Mouse (Mus musculus): Measurements from ENCODE around the gene Fam25c.
"Not testable (repeated sequence)": the region's sequence is repeated elsewhere in the genome, so short reads cannot be mapped to it uniquely, and the experiment has no call there.

The Fam25c gene

GRCm38 (mm10) chr14:34326606-34327005, 28.6 kb downstream of the Fam25c start:
- no peak for DNase-seq (ENCODE audit: low spot score)

GRCm38 (mm10) chr14:34323576-34324085, 31.6 kb downstream of the Fam25c start:
- DNase-seq (ENCODE audit: low spot score), result no peak

- DNase-seq (ENCODE audit: low spot score), result no peak
These were observed 37.1 kb downstream of the Fam25c start for GRCm38 (mm10) chr14:34318113-34318512.

DNA sequence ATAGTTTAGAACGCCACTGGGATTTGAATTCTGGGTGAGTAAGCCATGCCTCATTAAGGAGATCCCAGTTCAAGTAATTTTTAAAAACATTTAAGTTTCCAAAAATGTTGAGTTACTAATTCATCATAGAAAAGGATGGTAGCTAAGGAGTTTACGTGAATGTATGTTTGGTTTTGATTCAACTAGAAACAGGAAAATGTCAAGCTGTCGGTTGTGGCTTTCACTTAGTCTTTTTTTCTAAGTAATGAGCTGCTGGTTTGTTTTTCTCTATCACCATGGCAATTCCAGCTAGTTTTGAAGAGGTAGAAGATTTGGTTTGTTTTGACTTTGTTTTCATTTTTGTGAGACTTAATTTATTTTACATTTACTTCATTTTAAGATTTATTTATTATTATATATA, 37.8 kb downstream of the Fam25c start:
- DNase-seq (ENCODE audit: low spot score), result no peak

DNA sequence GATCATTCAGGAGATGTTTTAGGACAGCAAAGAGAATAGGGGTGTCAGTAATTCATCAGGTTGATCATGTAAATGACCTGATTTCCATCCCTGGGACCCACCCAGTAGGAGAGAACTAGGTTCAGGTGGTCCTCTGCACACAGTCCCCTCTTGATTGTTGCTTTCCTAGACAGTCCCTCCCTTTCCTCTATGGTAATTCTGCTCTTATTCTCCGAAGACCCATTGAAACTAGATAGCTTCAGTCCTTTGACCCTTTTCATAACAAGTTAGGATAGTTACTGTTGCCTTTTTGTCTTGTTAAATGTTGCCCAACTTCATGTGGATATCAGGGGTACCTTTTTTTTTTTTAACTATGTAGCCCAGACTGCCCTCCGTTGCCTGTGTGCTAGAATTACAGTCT, 38.9 kb downstream of the Fam25c start:
- no peak for DNase-seq (ENCODE audit: low spot score)

GRCm38 (mm10) chr14:34314796-34315195, 40.4 kb downstream of the Fam25c start:
- DNase-seq (ENCODE audit: low spot score), result no peak

DNA sequence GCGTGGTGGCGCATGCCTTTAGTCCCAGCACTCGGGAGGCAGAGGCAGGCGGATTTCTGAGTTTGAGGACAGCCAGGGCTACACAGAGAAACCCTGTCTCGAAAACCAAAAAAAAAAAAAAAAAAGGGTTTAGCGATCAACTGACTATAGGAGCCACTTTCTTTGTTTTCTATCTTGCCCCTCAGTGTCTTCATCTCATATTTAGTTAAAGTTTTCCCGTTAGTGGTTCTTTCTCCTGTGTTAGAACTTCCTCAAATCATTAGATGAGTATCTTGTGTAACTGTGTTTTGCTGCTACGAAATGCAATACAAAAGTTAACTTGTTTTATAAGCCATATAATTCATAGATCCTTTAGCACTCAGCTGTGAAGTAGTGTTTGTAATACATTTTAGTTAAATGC, 40.9 kb downstream of the Fam25c start:
- DNase-seq (ENCODE audit: low spot score), result not testable (repeated sequence)

GRCm38 (mm10) chr14:34313612-34314011, 41.6 kb downstream of the Fam25c start:
- no peak for DNase-seq (ENCODE audit: low spot score)

GRCm38 (mm10) chr14:34312339-34313048, 42.7 kb downstream of the Fam25c start:
- no peak for DNase-seq (ENCODE audit: low spot score)

DNA sequence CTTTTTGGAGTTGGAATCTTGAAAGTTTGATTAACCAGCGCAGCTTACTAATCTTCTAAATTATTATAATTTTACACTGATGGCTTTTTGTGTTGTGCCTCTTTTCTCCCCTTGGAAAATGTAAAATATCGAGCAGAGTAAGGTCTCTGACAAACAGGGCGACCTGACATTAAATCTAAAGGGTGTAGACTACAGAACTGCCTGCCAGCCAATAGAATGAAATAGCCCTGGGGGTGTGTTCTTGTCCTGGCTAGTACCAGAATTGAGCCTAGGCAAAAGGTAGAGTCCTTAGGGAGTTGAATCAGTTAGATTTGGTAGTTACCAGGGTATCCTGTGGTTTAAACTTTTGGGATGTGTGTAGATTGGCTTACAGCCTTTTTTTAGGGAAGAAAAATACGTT, 43.5 kb downstream of the Fam25c start:
- DNase-seq (ENCODE audit: low spot score), result no peak

DNA sequence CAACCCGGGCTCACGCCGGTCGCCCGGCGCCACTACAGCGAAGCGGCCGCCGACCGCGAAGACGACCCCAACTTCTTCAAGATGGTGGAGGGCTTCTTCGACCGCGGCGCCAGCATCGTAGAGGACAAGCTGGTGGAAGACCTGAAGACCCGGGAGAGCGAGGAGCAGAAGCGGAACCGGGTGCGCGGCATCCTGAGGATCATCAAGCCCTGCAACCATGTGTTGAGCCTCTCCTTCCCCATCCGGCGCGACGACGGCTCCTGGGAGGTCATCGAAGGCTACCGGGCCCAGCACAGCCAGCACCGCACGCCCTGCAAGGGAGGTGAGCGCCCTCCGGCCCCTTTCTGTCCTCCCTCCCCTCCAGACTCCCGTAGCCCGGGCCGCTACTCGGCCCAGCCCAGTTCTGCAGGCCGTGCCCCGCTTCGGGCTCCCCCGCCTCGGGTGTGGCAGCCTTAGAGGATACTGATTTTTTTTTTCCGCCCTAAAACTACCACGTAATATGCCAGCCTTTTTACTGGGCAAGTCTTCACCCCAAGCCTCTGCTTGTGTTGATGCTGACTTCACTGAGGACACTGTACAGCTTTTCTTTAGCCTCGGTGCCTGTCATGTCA, 44.1 kb downstream of the Fam25c start:
- peak; percentile 76 for DNase-seq (ENCODE audit: low spot score)

GRCm38 (mm10) chr14:34310234-34310965, 44.8 kb downstream of the Fam25c start, which contains the start of the genes Shld2 and Glud1:
Gene Shld2, minus strand, starts transcription at chr14:34310493.
Gene Glud1, plus strand, starts transcription at chr14:34310727.
- peak; percentile 95 for DNase-seq (ENCODE audit: low spot score)

GRCm38 (mm10) chr14:34309907-34310233, 45.4 kb downstream of the Fam25c start:
- no peak for DNase-seq (ENCODE audit: low spot score)

GRCm38 (mm10) chr14:34309266-34309665, 46.0 kb downstream of the Fam25c start:
- no peak for DNase-seq (ENCODE audit: low spot score)

GRCm38 (mm10) chr14:34303265-34303680, 52.0 kb downstream of the Fam25c start:
- no peak for DNase-seq (ENCODE audit: low spot score)

DNA sequence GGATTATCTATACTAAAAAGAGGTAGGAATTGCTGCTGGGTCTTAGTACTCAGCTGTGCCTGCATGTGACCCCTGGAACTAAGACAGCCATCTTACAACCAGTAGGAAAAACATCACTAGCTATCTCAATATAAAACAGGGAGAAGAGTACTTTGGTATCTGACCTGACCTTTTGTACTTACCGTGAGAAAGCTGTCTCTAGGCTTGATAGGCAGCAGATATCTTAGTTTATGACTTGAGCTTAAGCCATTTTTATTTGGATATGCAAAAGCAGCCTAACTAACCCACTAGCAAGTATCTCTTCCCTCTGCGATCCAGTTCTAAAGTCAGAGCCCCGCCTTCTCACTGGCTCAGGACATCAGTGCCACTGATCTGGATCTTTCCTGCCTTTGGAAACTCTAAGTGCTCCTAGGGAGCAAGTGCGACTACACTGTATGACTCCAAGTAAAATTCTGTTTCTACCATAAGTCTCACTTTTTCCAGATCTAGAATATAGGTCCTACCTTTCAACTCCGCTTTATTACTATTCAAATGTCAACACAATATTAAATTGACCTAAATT, 52.5 kb downstream of the Fam25c start:
- no peak for DNase-seq (ENCODE audit: low spot score)

All from testis, postnatal 14 days (tissue).